Comparison of ENCODE assay signal across 11 mouse cellular contexts in the genomic region with DNA sequence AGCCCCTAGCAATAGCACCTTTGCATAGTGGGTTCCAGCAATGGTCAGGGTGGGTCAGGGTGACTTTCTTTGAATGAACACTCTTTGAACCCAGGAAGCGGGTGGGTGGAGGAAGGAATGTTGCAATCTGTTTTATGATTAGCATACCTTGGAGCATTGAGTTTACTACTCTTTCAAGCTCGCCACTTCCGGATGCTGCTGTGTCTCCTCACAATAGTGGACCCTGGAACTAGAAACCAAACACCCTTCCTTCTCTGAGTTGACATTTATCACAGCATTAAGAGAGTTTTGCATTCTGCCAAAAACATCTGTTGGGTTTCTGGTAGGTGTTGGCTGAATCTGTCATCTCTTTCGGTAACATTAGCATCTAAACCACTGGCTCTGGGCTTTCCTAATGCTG. TPM values are rescaled to one million over a fixed set of nuclear protein-coding genes. Genes with fewer than 3 reads are reported as not detected.
A peak's percentile ranks its signal among the peaks of the same experiment; 100 is the strongest.
DNase-seq lines count a peak whose midpoint lies in the region; ATAC-seq and TF ChIP-seq lines count a peak whose summit lies in the region.
"Not testable (repeated sequence)": the region's sequence is repeated elsewhere in the genome, so short reads cannot be mapped to it uniquely, and the experiment has no call there.
"Had no signal": no experiment of that assay in that cellular context is flagged by ENCODE, and none has a peak within 500 bp of the region (broad histone marks: within the 10 kb centered on the region; RNA-seq: fewer than 3 reads in every experiment).

No protein-coding gene starts in this region.

- 59% methylated on average over 4 of the region's 4 CpGs for WGBS in intestine, postnatal 0 days

- TF ChIP-seq EP300 in ES-Bruce4 (IDR thresholded peaks at IDR 0.05; ENCODE audit: insufficient read depth, low read depth, low read length), result 0 out of 2 replicates have a peak, but pooled peaks have one; percentile 29

- DNase-seq in ES-CJ7 (ENCODE audit: low read depth, low spot score), result peak; percentile 47
- peak; percentile 93 for DNase-seq in R1 (ENCODE audit: low read depth, low spot score)
- peak; percentile 65 for DNase-seq in ZHBTc4 (ENCODE audit: low read depth, low spot score)

- H3K79me2 ChIP-seq in C2C12 (ENCODE audit: control insufficient read depth, insufficient read depth), result not testable (repeated sequence)

- H3K27ac ChIP-seq in ES-Bruce4 (ENCODE audit: insufficient read depth, low read length), result peak overlapping the region; percentile 30
- not testable (repeated sequence) for H3K27ac ChIP-seq in intestine, postnatal 0 days (ENCODE audit: low read depth, low read length)

- H3K4me2 ChIP-seq in intestine, postnatal 0 days (replicated peaks; ENCODE audit: low read depth), result not testable (repeated sequence)

- H3K9ac ChIP-seq in ES-Bruce4 (ENCODE audit: low read depth, poor library complexity, severe bottlenecking); intestine, postnatal 0 days (ENCODE audit: low read depth, low read length): not testable (repeated sequence)

- H3K4me1 ChIP-seq in ES-Bruce4 (ENCODE audit: control insufficient read depth, insufficient read depth, low read length); intestine, postnatal 0 days (replicated peaks; ENCODE audit: control insufficient read depth, insufficient read depth, low read length): not testable (repeated sequence)

- not testable (repeated sequence) for H3ac ChIP-seq in C2C12 (ENCODE audit: control insufficient read depth, insufficient read length, low read depth)

- not testable (repeated sequence) for TF ChIP-seq POLR2A in ES-Bruce4 (IDR thresholded peaks at IDR 0.05; ENCODE audit: insufficient read depth, low read length)

- H3K36me3 ChIP-seq in C2C12 (ENCODE audit: control insufficient read depth, insufficient read depth); ES-Bruce4 (ENCODE audit: control insufficient read depth, insufficient read depth, low read length, poor library complexity, severe bottlenecking); intestine, postnatal 0 days (ENCODE audit: control insufficient read depth, insufficient read depth): not testable (repeated sequence)

- H3K4me3 ChIP-seq in C2C12 (ENCODE audit: insufficient read depth, poor library complexity, severe bottlenecking); ES-Bruce4 (ENCODE audit: low read depth, low read length); intestine, postnatal 0 days (ENCODE audit: low read depth, low read length): not testable (repeated sequence)

- TF ChIP-seq CTCF in C2C12 (IDR thresholded peaks at IDR 0.05; ENCODE audit: control insufficient read depth, insufficient read depth, insufficient read length); ES-Bruce4 (IDR thresholded peaks at IDR 0.05; ENCODE audit: low read depth, low read length); intestine, postnatal 0 days (IDR thresholded peaks at IDR 0.05; ENCODE audit: low read depth): not testable (repeated sequence)

- ATAC-seq in intestine, postnatal 0 days, result peak; percentile 50

- H3K79me3 ChIP-seq in C2C12 (ENCODE audit: low read depth), result not testable (repeated sequence)

- H3K9me3 ChIP-seq in ES-Bruce4 (replicated peaks; ENCODE audit: control insufficient read depth, insufficient read depth, low read length, poor library complexity, severe bottlenecking); intestine, postnatal 0 days (ENCODE audit: control insufficient read depth): not testable (repeated sequence)

- H3K27me3 ChIP-seq in C2C12 (ENCODE audit: control insufficient read depth, insufficient read depth, insufficient read length); ES-Bruce4 (ENCODE audit: control insufficient read depth, insufficient read depth, low read length, poor library complexity, severe bottlenecking); intestine, postnatal 0 days (replicated peaks; ENCODE audit: control insufficient read depth, insufficient read depth, low read length): not testable (repeated sequence)

TF ChIP-seq in C2C12, 6 proteins besides CTCF, POLR2A, EP300 and RAD21:
- TF ChIP-seq CEBPB (IDR thresholded peaks at IDR 0.05; ENCODE audit: low read depth), result peak; percentile 5

RNA-seq across cellular contexts. Expression of gene Mb, which starts 8.9 kb away (rescaled TPM):
- polyA plus RNA-seq in C2C12 (2012; fragmentation: generic; extraction: Trizol) (3.1 TPM), ES-Bruce4 (2011; ENCODE audit: insufficient read depth, insufficient read length, low read depth, missing spikeins) (1.9 and 2.1 TPM in 2 replicates)
- 0.16 and 0.24 TPM in 2 replicates for polyA plus RNA-seq in intestine, postnatal 0 days (2015; fragmentation: Nextera tagmentation; extraction: Ambion mirVana)
- polyA plus RNA-seq: activated CD4-positive, CD25-positive, alpha-beta regulatory T cell, adult 4 months; adrenal gland, adult 2 months; CD4-positive, CD25-positive, alpha-beta regulatory T cell, adult 4 months; G1E; Patski had no signal

RNA-seq across cellular contexts. Expression of gene Apol6, which starts 14.9 kb away (rescaled TPM):
- polyA plus RNA-seq in C2C12 (2012; fragmentation: generic; extraction: Trizol) (0.06 TPM), ES-Bruce4 (2011; ENCODE audit: insufficient read depth, insufficient read length, low read depth, missing spikeins) (not detected in 2 replicates)
- 0.67 and 1.3 TPM in 2 replicates for polyA plus RNA-seq in intestine, postnatal 0 days (2015; fragmentation: Nextera tagmentation; extraction: Ambion mirVana)
- polyA plus RNA-seq: activated CD4-positive, CD25-positive, alpha-beta regulatory T cell, adult 4 months; CD4-positive, CD25-positive, alpha-beta regulatory T cell, adult 4 months; G1E had no signal
